8 mouse cellular contexts compared by ENCODE assay signal in the genomic region with DNA sequence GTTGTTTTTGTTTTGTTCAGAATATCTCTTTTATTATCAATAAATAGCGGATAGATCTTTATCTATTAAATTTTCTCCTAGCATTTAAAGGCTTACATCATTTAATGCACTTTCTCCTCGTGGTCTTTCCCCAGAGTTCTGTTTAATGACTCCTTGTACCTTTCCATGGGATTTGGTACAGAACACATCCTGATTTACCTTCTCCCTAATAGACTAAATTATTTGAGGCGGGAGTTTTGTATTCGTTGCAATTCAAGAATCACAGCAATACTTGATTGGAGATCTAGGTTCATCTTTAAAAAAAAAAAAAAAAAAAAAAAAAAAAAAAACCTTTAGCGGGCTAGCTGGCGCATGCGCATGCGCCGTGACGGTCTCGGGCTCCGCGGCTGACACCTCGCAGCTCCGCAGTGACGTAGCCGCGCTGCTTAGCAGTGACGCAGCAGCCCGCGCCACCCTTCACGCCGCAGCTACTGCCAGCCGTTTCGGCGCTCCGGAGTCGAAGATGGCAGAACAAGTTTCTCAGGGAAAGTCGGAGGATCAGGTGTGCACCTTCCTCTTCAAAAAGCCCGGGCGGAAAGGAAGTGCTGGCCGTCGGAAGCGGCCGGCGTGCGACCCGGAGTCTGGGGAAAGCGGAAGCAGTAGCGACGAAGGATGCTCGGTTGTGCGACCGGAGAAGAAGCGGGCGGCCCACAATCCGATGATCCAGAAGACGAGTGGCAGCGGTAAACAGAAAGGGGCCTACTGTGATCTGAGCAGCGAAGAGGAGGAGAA. TPM values are rescaled to one million over a fixed set of nuclear protein-coding genes. Genes with fewer than 3 reads are reported as not detected.
A peak's percentile ranks its signal among the peaks of the same experiment; 100 is the strongest.
DNase-seq lines count a peak whose midpoint lies in the region; ATAC-seq lines count a peak whose summit lies in the region.

A gene (plus strand): TSS at position 363 of the 771 bp plus-strand sequence.

- H3K27me3 ChIP-seq in forebrain, embryonic 10.5 days (ENCODE audit: poor library complexity, severe bottlenecking), result peaks cover 5% of the 10 kb centered on the region; the same call in 1 of the 2 replicates
- H3K27me3 ChIP-seq in heart, embryonic 15.5 days, result no peaks in the 10 kb centered on the region
- H3K27me3 ChIP-seq in liver, embryonic 13.5 days, result no peaks in the 10 kb centered on the region
- no peaks in the 10 kb centered on the region for H3K27me3 ChIP-seq in stomach, embryonic 14.5 days (ENCODE audit: control insufficient read depth, insufficient read depth, low read length)

- peaks cover 7% of the 10 kb centered on the region for H3K4me1 ChIP-seq in forebrain, embryonic 10.5 days
- peaks cover 6% of the 10 kb centered on the region; the same call in 1 of the 2 replicates for H3K4me1 ChIP-seq in heart, embryonic 15.5 days (replicated peaks)
- H3K4me1 ChIP-seq in liver, embryonic 13.5 days (replicated peaks), result peaks cover 13% of the 10 kb centered on the region
- H3K4me1 ChIP-seq in stomach, embryonic 14.5 days (ENCODE audit: control insufficient read depth, insufficient read depth, low read length), result 0 out of 2 replicates have a peak, but pooled peaks cover 4% of the 10 kb centered on the region

- peak within 1 kb of the TSS; percentile 66 for H3K4me3 ChIP-seq in forebrain, embryonic 10.5 days
- H3K4me3 ChIP-seq in heart, embryonic 15.5 days, result peak within 1 kb of the TSS; percentile 69
- H3K4me3 ChIP-seq in liver, embryonic 13.5 days (replicated peaks), result peak within 1 kb of the TSS; percentile 72
- H3K4me3 ChIP-seq in stomach, embryonic 14.5 days (ENCODE audit: low read depth, low read length), result peak within 1 kb of the TSS; percentile 44

- 4% methylated on average over 50 of the region's 50 CpGs for WGBS in forebrain, embryonic 10.5 days
- 3% methylated on average over 50 of the region's 50 CpGs for WGBS in heart, embryonic 15.5 days
- whole genome bisulfite sequencing in liver, embryonic 13.5 days (ENCODE audit: insufficient replicate concordance), result 2% methylated on average over 50 of the region's 50 CpGs
- 3% methylated on average over 50 of the region's 50 CpGs for WGBS in stomach, embryonic 14.5 days

- H3K36me3 ChIP-seq in forebrain, embryonic 10.5 days (replicated peaks), result peaks cover 16% of the 10 kb centered on the region
- H3K36me3 ChIP-seq in heart, embryonic 15.5 days, result no peaks in the 10 kb centered on the region
- no peaks in the 10 kb centered on the region; the same call in 1 of the 2 replicates for H3K36me3 ChIP-seq in liver, embryonic 13.5 days
- no peaks in the 10 kb centered on the region for H3K36me3 ChIP-seq in stomach, embryonic 14.5 days (ENCODE audit: control insufficient read depth, insufficient read depth, low read length)

- peak; percentile 86 for ATAC-seq in heart, embryonic 15.5 days (replicated peaks; ENCODE audit: insufficient number of reproducible peaks, insufficient read depth, low FRiP score, low read depth)
- ATAC-seq in liver, embryonic 13.5 days (ENCODE audit: low read depth), result peak; percentile 96
- peak; percentile 91; the same call in 1 of the 2 replicates for ATAC-seq in stomach, embryonic 14.5 days (ENCODE audit: insufficient number of reproducible peaks, insufficient read depth, low FRiP score, low read depth)

- H3K9ac ChIP-seq in heart, embryonic 15.5 days, result peak within 1 kb of the TSS; percentile 64
- peak within 1 kb of the TSS; percentile 83 for H3K9ac ChIP-seq in liver, embryonic 13.5 days
- H3K9ac ChIP-seq in stomach, embryonic 14.5 days (replicated peaks; ENCODE audit: low read depth, low read length), result peak within 1 kb of the TSS; percentile 39

- peak within 1 kb of the TSS; percentile 82 for H3K4me2 ChIP-seq in heart, embryonic 15.5 days
- peak within 1 kb of the TSS; percentile 91 for H3K4me2 ChIP-seq in liver, embryonic 13.5 days
- peak within 1 kb of the TSS; percentile 82 for H3K4me2 ChIP-seq in stomach, embryonic 14.5 days (replicated peaks; ENCODE audit: low read depth, low read length)

- peak within 1 kb of the TSS; percentile 87 for H3K27ac ChIP-seq in forebrain, embryonic 10.5 days
- H3K27ac ChIP-seq in heart, embryonic 15.5 days, result peak within 1 kb of the TSS; percentile 66
- H3K27ac ChIP-seq in liver, embryonic 13.5 days, result peak within 1 kb of the TSS; percentile 93
- peak within 1 kb of the TSS; percentile 35; the same call in 1 of the 2 replicates for H3K27ac ChIP-seq in stomach, embryonic 14.5 days (ENCODE audit: low read length)

- H3K9me3 ChIP-seq in forebrain, embryonic 10.5 days, result peaks cover 7% of the 10 kb centered on the region; the same call in 1 of the 2 replicates
- H3K9me3 ChIP-seq in heart, embryonic 15.5 days (replicated peaks), result no peaks in the 10 kb centered on the region
- no peaks in the 10 kb centered on the region for H3K9me3 ChIP-seq in liver, embryonic 13.5 days (replicated peaks)
- H3K9me3 ChIP-seq in stomach, embryonic 14.5 days (ENCODE audit: control insufficient read depth, low read depth, low read length), result no peaks in the 10 kb centered on the region; the same call in 1 of the 2 replicates

- DNase-seq in CD4-positive helper T cell, adult 2 months (ENCODE audit: low read depth, low spot score), result peak; percentile 96
- peak; percentile 61 for DNase-seq in c-Kit-positive CD71-negative TER-119-negative erythroid progenitor cells, embryonic 14.5 days (ENCODE audit: low read depth)
- peak; percentile 84 for DNase-seq in forebrain, embryonic 10.5 days (ENCODE audit: extremely low spot score, low spot score)
- DNase-seq in kidney, postnatal 14 days, result peak; percentile 91
- DNase-seq in liver, embryonic 13.5 days, result peak; percentile 82
- peak; percentile 84 to 88 for DNase-seq in natural killer cell, adult 2 months (ENCODE audit: low spot score in 2 of 2)

RNA-seq across cellular contexts. Expression of the gene that starts here (rescaled TPM):
- 23.9 and 25.6 TPM in 2 replicates for polyA plus RNA-seq in forebrain, embryonic 10.5 days (2016; fragmentation: Nextera tagmentation; extraction: Ambion mirVana)
- polyA plus RNA-seq in heart, embryonic 15.5 days (2015; fragmentation: Nextera tagmentation; extraction: Ambion mirVana), result 19.7 and 22.2 TPM in 2 replicates
- polyA plus RNA-seq in liver, embryonic 13.5 days (2015; fragmentation: Nextera tagmentation; extraction: Ambion mirVana), result 15.8 and 20.2 TPM in 2 replicates
- polyA plus RNA-seq in stomach, embryonic 14.5 days (2014; fragmentation: Nextera tagmentation; extraction: Ambion mirVana), result 24.8 and 26.0 TPM in 2 replicates

Comparison
In these comparisons a context has a peak if more than half of its experiments do, and no peak if none do; other contexts are left out.
1. Peak in every context shown above with its lines: DNase-seq, ATAC-seq, H3K4me3 ChIP-seq and H3K27ac ChIP-seq.
2. H3K27ac ChIP-seq: peak in every context shown above with its lines; median percentile 93 in liver, embryonic 13.5 days; 87 in forebrain, embryonic 10.5 days; 66 in heart, embryonic 15.5 days; 35 in stomach, embryonic 14.5 days.